Mouse (Mus musculus) liver (tissue): Measurements from ENCODE around the gene Nxn.
A peak's percentile ranks its signal among the peaks of the same experiment; 100 is the strongest.
"Not testable (repeated sequence)": the region's sequence is repeated elsewhere in the genome, so short reads cannot be mapped to it uniquely, and the experiment has no call there.

Experiments
- DNase-seq: peaks from one replicate; pipeline ENCODE4 v3.0.0-alpha.2; 2020; ENCODE audit warnings: mixed read lengths

Nxn gene

DNA sequence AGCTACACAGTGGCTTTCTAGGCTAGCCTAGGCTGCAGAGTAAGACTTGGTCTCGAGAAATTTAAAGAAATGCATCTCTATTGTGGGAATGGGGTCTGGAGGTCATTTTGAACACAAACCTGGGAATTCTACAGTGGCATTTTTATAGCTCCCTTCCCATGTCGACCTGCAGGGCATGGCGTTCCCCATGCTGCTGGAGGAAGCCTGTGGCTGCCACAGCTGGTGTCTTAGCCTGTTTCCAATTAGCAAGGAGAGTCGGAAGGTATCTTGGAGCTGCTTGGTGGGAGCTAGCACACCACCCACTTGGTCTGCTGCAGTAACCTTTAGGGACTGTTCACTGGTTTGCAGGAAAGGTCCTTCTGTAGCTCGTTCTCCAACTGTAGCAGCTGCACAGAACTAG is 142.8 kb downstream of the Nxn start:
- no peak for DNase-seq

DNA sequence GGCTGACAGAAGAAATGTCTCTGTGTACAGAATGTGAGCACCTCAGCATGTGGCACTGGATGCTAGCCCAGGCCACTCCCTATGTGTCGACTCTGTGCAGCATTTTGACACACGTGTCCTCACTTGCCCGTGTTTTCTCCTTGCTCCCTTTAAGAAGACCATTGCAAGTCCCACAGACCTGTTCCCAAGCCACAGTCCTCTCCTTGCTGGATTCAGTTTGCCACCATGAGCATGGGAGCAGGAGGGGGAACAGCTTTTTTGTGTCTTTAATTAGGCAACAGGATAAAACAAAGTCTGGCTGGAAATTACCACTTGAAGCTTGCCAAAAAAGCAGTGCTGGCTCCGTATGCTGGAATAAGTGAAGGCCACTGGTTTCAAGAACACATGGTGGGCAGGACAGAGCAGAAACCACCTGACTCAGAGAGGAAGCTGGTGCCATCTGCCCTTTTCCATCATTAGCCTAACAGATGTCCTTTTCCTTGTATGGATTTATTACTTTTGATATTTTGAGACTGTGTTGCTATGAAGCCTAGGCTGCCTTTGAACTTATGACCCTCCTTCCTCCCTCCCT is 143.4 kb downstream of the Nxn start:
- no peak for DNase-seq

DNA sequence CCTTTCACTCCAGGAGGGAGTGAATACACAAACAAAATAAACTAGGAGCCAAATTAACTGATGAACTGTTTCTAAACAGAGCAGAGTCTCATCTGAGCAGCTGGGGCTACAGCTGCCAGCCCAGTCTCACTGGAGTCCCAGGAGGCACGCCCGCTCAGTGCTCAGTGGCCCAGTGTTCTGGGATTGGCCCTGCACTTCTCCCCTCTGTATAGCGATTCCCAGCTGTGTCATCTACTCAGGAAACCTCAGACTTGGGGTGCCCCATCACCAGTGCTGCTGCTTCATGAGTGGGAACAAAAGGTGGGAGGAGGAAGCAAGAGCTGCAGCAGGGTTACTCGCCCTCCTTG is 145.0 kb downstream of the Nxn start:
- no peak for DNase-seq

DNA sequence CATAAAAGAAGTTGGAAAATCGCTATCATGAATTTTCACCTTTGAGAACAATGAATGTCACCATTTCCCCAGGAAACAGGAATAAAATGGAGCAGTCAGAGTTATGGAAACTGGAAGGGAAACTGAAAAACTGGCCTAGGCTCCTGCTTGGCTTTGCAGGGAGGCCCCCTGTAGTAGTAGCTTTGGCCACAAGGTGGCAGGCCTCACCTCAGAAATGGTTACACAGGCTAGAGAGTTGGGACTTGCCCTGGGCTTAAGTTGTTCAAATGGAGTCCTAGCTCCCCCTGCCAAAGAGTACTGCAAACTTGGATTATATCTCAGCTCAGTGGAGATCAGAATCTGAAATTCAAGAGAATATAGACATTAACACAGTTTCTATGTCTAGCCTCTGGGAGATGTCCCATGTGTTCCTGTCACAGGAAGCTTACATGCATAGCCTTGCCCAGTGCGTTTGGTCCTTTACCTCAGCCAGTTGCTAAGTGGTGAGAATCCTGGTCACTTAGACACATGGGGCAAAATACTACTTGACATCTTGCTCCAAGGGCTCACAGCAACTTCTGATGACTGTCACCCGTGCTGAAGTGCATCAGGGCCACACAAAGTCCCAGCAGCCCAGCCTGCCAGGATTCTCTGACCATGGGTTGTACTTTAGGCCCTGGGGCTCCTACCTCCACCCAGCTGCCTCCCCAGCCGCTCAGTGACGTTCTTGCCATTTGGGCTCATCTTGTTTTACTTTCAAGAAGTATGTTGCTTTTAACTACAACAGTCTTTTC is 145.6 kb downstream of the Nxn start:
- DNase-seq = peak; percentile 79

DNA sequence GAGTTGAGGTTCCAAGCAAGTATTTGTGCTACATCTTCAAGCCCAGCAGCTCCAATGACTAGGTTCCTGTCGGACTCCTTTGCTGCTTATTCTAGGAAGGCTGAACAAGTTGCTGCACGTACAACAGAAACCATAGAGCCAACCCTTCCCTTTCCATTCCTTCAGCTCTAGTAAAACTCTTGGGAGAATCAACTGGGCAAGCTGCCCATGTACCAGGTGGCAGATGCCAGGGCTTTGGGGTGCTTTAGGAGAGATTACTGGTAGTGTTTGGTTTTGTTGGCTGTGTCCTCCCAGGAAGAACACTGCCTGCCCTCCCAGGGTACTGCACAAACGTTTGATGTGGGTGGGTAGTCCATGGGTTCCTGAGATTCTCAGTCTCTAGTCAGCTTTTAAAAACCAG is 146.9 kb downstream of the Nxn start:
- no peak for DNase-seq

DNA sequence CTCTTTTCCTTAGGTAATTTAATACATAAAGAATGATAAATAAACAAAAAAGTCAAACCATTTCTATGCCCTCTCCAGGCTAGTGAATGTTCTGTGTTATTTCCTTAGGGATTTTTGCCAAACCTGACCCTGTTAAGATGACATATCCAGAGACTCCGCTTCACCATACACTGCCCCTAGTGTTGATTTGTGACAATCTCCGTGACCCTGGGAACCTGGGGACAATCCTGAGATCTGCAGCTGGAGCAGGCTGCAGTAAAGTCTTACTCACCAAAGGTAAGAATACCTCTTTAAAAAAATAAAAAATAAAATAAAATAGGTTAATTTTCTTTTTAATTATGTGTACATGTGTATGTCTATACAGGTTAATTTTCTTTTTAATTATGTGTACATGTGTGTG is 151.7 kb downstream of the Nxn start:
- no peak for DNase-seq

DNA sequence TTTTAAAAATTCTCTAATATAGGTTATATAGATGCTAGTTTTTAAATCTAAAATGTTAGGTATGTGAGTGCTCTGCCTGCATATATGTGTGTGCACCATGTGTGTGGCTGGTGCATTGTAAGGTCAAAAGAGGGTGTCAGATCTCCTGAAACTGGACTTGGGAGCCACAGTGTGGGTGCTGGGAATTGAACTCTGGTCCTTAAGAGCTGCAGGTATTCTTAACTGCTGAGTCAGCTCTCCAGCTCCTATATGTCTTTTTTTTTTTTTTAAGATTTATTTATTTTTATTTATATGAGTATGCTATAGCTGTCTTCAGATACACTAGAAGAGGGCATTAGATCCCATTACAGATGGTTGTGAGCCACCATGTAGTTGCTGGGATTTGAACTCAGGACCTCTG is 152.5 kb downstream of the Nxn start:
- no peak for DNase-seq

DNA sequence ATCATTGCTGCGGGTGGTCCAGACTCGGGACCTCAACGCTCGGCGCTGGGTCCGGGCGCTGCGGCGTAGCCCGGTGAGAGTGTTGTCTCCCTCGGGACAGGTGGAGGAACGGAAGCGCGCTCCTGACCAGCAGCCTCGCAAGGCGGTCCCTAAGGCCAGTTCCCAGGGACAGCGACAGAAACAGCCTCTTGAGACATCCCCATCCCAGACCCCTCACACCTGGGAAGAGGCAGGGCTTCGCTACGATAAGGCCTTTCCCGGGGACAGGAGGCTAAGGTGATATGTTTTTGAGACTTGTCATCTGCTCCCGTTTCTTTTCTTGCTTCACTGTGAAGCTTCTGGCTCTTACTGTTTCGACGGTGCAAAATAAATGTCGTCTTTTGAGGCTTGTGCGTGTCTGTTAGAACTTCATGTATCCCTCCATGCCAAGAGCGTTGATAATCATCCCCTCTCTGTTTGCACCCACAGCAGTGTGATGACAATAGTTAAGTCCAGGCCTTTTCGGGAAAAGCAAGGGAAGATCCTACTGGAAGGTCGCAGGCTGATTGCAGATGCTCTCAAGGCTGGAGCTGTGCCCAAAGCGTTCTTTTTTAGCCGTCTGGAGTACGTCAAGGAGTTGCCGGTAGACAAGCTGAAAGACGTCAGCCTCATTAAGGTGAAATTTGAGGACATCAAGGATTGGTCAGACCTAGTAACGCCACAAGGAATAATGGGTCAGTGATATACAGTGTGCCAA is 155.0 kb downstream of the Nxn start:
- DNase-seq = no peak

DNA sequence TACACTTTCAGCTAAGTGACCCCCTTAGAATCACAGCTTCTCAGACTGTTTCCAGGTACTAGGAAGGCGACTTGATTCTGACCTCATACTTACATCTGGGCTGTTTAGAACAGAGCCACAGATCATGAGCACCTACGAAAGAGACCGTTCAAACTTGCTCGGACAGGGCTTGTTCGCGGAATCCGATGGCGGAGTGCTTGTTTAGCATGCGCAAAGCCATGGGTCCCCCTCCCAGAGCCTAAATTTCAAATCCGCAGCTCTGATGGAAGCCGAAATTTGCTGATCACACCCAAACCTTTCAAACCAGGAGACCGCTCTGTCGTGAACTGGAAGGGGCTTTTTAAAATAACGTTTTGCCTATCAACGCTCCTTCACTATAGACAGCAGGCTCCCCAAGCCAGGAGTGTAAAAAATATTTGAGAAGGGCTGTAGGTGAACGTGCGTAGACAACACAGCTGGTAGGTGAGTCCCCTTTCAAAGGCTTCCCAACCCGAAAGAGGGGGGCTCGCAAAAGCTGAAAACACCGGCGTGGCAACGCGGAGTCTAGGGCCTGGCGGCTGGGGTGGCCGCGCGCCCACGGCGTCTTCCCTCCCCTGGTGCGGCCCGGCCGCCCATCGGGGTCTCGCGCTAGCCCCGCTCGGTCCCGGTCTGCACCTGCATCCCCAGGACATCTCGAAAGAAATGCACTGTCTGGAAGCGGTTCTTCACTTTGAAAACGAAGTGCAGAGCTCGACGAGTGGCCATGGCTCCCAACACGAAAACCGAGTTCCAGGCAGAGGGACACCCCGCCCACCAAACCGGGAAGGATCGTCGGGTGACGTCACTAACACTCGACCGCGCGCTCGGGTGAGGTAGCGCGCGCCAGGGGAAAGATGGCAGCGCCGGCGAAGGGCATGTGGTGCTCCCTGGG is 155.8 kb downstream of the Nxn start, which contains the start of the genes Mrm3 and Glod4:
Gene Mrm3, plus strand, starts transcription at position 815 of the 910 bp plus-strand sequence.
Gene Glod4, minus strand, starts transcription at position 825 of the 910 bp plus-strand sequence.
- DNase-seq = peak; percentile 89

DNA sequence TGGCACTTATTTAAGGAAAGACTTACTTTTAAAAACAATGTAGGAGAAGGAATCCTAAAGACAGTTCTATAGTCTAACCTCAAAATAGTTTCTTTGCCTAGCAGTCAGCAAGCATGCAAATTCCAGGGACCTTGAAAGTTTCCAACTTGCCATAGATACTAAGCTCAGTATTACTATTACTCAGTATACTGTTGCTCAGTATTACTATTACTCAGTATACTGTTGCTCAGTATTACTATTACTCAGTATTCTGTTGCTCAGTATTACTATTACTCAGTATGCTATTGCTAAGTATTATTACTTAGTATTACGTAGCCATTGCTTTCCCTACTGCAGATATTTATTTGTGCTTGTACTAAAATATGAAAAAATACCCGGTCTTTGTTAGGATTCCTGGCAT is 159.2 kb downstream of the Nxn start:
- no peak for DNase-seq

DNA sequence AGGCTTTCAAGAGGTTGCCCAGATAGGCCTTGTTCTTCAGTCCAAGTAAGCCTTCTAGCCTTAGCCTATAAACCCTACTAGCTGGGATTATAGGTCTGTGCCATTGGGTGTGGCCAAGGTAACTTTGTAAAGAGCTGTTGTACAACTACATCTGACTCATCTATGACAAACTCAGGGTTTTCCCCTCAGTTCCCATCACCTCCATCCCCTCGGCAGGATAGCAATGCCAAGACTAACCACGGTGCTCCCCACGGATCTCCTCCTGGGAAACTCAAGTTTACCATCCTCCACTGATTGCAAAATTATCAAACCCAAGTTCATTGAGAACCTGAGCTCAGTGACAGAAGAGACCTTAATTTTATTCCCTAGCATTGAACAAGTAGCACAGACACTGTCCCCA is 162.8 kb downstream of the Nxn start:
- no peak for DNase-seq

DNA sequence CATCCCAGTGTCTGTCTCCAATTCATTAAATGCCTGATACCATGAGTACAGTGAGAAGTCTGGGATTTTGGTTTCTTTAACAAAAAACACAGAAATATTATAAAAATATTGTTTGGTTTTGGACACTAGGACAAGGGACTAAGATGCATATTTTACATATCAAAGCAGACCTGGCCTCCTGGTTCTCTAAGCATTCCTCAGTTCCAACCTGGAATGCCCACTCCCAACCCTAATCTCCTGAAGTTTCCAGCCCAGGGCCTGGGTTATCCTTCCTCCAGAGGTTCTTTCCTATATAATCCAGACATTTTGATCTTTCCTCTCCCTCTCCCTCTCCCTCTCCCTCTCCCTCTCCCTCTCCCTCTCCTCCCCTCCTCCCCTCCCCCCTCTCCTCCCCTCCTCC is 173.9 kb downstream of the Nxn start:
- DNase-seq = no peak

DNA sequence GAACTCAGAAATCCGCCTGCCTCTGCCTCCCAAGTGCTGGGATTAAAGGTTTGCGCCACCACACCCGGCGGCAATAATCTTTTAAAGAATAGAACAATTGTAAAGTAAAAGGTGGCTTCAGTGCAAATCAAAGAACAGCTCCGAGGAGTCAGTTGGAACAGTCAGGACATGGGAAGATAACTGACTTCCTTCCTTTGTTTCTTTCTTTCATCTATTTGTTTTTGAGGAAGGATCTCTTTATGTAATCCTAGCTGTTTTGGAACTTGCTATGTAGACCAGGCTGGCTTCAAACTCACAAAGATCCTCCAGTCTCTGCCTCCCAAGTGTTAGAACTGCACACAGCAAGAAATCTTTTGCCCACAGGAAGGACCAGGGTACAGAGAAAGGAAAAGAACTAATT is 174.3 kb downstream of the Nxn start:
- DNase-seq = no peak

DNA sequence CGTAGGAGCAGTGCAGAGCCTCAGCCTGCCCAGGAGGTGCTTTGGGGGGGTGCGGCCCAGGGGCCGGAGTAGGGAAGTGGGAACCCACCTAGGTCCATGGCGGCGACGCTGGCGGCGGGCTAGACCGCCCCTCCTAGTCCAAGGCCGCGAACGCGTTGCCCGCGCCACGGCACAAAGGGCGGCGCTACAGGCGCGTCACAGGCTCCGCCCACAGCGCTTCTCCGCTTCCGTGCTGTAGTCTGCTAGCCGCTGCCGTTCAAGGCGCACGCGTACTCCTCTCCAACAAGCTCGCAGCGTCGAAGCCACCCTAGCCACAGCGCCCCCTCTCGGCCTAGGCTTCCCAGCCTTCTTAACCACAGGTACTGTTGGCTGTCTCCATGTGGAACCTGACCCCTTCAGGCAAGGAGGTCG is 181.5 kb downstream of the Nxn start, which contains the start of the genes Dbil5 and Gemin4:
Gene Dbil5, plus strand, starts transcription at position 219 of the 411 bp plus-strand sequence.
Gene Gemin4, minus strand, starts transcription at position 275 of the 411 bp plus-strand sequence.
- peak; percentile 97 for DNase-seq

DNA sequence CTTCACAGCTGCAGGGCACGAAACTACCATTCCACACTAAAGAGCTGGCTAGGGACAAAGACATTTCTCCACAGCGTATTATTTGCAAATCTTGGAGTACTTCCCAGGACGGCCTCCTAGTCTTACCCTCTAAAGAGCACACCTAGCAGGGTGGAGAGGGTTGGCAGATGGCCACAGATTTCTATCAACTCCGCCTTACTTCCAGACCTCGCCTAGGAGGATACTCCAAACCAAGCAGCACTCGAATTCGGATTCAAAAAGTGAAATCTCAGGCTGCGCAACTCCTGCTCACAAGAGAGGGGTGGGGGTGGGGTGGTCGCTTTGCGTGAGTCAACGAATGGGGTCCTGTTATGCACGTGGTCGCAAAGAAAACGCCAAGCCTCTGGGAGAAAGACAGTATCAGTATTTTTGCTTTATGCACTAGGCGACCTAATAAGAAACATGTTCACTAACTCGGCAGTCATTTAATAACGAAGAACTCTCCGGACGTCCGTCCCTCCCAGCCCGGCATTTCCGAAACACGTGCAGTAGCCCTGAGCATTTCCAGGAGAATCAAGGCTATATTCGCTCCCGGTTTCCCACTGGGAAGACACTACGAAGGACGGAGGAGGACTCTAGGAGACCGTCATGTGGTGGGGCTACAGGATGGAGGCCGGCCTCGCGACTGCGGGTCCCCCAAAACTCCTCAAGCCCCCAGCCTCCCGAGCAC is 182.1 kb downstream of the Nxn start:
- DNase-seq = peak; percentile 23

DNA sequence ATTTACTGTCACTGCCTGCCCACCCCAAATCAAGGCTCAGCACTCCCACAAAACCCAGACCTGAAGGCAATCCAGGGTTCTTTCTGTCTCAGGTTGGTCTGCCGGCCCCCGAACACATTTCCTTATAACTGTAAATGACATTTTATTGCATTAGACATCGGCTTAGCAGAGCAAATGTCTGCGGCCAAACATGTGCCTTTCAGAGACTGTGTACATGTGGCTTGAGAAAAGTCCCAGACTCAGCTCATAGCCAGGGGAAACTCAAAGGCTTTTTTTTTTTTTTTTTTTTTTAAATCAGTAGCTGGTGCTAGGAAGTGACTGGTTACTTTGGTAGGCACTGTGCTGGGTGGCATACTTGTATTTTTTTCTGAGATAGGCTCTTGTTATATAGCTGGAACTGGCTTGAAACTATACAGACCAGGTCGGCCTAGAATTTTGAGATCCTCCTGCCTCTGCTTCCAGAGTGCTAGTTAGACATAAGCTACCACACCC is 182.8 kb downstream of the Nxn start:
- no peak for DNase-seq

DNA sequence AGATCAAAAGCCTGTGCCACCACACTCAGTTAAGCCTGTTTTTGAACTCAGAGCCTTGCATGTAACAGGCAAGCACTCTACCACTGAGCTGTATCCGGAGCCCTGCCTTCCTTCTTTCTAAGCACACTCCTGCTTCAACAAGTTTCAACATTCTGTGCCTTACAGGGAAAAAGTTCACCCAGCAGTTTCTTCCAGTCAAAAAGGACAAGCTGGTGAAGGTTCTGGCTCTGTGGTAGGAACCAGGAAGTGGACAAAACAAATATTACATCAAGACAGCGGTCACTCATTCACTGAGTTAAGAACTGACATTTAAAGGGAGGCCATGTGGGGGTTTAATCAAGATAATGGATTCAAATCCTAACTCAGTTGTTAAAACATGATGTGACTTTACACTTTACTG is 183.9 kb downstream of the Nxn start:
- no peak for DNase-seq

DNA sequence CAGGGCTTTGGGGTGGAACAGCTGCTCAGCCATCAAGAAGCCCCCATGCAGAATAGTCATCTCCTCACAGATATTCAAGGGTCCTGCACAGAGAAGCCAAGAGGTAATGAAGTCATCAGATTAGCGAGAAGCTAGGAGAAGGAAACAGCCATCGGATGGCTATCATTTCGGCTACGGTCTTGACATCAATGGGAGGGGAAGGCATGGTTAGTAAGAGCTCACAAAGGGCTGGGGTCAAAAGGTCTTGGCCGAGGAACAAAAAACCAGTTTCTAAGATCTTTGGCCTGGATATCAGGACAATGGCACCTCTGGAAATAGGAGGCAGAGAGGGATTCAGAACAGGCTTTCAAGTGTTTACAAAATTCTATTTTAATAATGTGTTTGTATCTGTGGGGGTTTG is 185.1 kb downstream of the Nxn start:
- DNase-seq = no peak

DNA sequence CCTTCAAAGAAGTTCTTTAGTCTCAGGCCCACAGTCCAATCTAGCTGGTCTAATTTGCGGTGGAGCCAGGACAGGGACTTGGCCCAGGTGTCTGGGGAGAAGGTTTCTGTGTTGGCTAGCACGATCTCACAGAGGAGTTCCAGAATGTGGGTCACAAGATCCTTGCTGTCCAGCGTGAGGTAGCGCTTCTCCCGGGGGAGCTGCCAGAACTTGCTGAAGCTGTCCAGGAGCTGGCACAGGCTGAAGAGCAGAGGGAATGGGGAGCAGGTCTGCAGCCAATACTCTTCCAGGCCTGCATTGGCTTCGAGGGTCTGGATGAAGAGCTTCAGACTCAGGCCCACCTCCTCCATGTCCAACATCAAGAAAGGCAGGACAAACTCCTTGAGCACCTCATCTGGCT is 187.3 kb downstream of the Nxn start:
- not testable (repeated sequence) for DNase-seq

DNA sequence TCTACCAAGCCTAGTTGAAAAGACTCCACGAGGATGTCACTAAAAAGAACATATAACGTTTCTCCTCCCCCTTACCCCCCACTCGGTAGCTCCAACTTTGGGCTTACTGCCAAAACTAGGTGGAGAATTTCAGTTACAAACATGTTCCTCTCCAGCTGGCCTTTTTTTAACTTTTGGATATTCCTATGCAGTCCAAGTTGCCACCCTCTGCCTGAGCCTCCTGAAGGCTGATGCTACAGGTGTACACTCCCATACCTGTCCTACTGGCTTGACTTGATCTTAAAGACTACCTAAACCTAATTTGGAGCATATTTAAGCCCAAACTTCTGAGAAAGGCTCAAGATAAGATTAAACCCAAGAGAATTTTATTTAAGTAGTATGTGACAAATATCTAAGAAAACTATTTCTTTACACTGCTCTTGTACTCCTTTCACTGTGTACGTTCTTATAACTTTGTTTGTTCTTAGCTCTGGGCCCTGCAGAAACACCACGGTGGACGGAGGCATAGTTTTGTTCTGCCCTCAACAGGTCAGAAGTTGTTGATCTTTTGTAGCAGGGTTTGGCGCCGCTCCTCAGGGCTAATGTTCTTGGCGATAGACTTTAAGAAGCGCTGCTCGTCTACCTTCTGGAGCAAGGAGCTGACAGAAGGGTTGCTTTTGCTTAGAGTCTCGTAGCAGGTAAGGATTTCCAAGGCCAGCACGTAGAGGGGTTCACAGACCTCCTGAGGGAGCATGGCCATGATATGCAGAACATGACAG is 188.5 kb downstream of the Nxn start:
- DNase-seq = no peak
